Mouse (Mus musculus) forebrain, embryonic 14.5 days (tissue): Measurements from ENCODE around the gene Psap. TPM values are rescaled to one million over a fixed set of nuclear protein-coding genes. Genes with fewer than 3 reads are reported as not detected.

Source experiments
- ATAC-seq: fragments of 200-750 bp; cut with Nextera tagmentation; 2 replicates; pipeline ENCODE4 v1.8.0; 2017; ENCODE audit warnings: mild to moderate bottlenecking, moderate library complexity
- DNase-seq: peaks from one replicate; pipeline ENCODE4 v3.0.0-alpha.2; 2015; ENCODE audit warnings: low spot score
- H3K27ac ChIP-seq: fragments of 300-500 bp; sonication (generic); 2 replicates; pipeline ENCODE4 v1.5.1; 2014; ENCODE audit warnings: low read depth, mild to moderate bottlenecking, control low read depth, low read length, moderate library complexity
- H3K27me3 ChIP-seq: fragments of 300-500 bp; sonication (generic); replicated peaks from 2 replicates; pipeline ENCODE4 v1.6.1; 2014; ENCODE audit warnings: low read length, control low read depth, mixed read lengths; ENCODE audit not compliant: control insufficient read depth, insufficient read depth
- H3K36me3 ChIP-seq: fragments of 300-500 bp; sonication (generic); 2 replicates; pipeline ENCODE4 v1.6.1; 2014; ENCODE audit warnings: low read length, control low read depth; ENCODE audit not compliant: control insufficient read depth, insufficient read depth
- H3K4me1 ChIP-seq: fragments of 300-500 bp; sonication (generic); 2 replicates; pipeline ENCODE4 v1.6.1; 2014; ENCODE audit warnings: antibody characterized with exemption, low read length, control low read depth; ENCODE audit not compliant: control insufficient read depth, insufficient read depth
- H3K4me2 ChIP-seq: fragments of 300-500 bp; sonication (generic); 2 replicates; pipeline ENCODE4 v1.6.1; 2014; ENCODE audit warnings: mild to moderate bottlenecking, control low read depth, low read length
- H3K4me3 ChIP-seq: fragments of 300-500 bp; sonication (generic); 2 replicates; pipeline ENCODE4 v1.5.1; 2014; ENCODE audit warnings: low read depth, low read length, control low read depth
- H3K9ac ChIP-seq: fragments of 300-500 bp; sonication (generic); 2 replicates; pipeline ENCODE4 v1.6.1; 2014; ENCODE audit warnings: mild to moderate bottlenecking, low read length, control low read depth, moderate library complexity
- H3K9me3 ChIP-seq: fragments of 300-500 bp; sonication (generic); replicated peaks from 2 replicates; pipeline ENCODE4 v1.6.1; 2016; ENCODE audit warnings: low read length, control low read depth, mixed read lengths; ENCODE audit not compliant: control insufficient read depth
- WGBS: fragments of 180-500 bp; shearing (Covaris S2); extraction: QIAGEN DNeasy Blood & Tissue Kit; methylation state at CpG from one replicate; pipeline ENCODE4 v1.1.7; 2014; 5-methylcytosine and 5-hydroxymethylcytosine counted together
- polyA plus RNA-seq: library from polyadenylated mRNA; unstranded; fragments of >200 nt; fragmentation: Nextera tagmentation; extraction: Ambion mirVana; gene quantifications from 2 replicates; pipeline ENCODE4 v1.2.1, GENCODE M21; 2014

Gene Psap
- polyA plus RNA-seq, 1 experiment from 2014 or later = 164 TPM

DNA sequence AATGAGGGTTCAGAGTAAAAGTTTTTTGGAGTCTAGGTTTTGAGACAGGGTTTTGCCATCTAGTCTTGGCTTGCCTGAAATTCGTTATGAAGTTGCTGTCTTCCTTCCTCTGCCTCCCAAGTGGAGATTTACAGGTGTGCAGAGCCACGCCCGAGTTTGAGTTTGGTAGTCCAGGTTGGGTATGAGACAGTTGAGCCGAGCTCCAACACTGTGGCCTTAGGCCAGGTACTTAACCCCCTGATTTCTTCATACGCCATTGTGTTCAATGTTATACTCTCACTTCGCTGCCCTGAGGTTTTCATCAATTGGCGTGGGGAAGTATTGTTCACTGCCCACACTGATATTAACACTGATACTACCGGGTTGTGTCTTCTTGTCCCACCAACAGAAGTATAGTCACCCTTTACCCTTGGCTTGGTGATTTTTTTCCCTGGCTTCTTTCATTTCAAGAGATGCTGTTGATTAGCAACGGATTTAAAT is 4.2 kb downstream of the Psap start:
- no peak overlapping the region for H3K4me2 ChIP-seq
- ATAC-seq (no peak), DNase-seq (no peak)
- H3K9ac ChIP-seq = no peak overlapping the region
- H3K4me3 ChIP-seq = no peak overlapping the region
- no peaks in the 10 kb centered on the region for H3K36me3 ChIP-seq
- no peak overlapping the region for H3K27ac ChIP-seq
- H3K9me3 ChIP-seq = no peaks in the 10 kb centered on the region
- H3K27me3 ChIP-seq = no peaks in the 10 kb centered on the region
- WGBS = 84% methylated on average over 9 of the region's 9 CpGs
- peaks cover 66% of the 10 kb centered on the region for H3K4me1 ChIP-seq

- H3K4me3 ChIP-seq = no peak overlapping the region
- H3K4me2 ChIP-seq = no peak overlapping the region
- no peak overlapping the region for H3K27ac ChIP-seq
- ATAC-seq (no peak), DNase-seq (no peak)
- no peaks in the 10 kb centered on the region for H3K9me3 ChIP-seq
- H3K9ac ChIP-seq = no peak overlapping the region
- no peaks in the 10 kb centered on the region for H3K27me3 ChIP-seq
- WGBS = 67% methylated on average over 10 of the region's 10 CpGs
- H3K4me1 ChIP-seq = peaks cover 69% of the 10 kb centered on the region
- H3K36me3 ChIP-seq = no peaks in the 10 kb centered on the region
Observed at GRCm38 (mm10) chr10:60282116-60283014, 4.9 kb downstream of the Psap start.

GRCm38 (mm10) chr10:60284248-60284647 is 6.8 kb downstream of the Psap start:
- peak overlapping the region; percentile 51; the same call in 1 of the 2 replicates for H3K4me2 ChIP-seq
- peak overlapping the region; percentile 82 for H3K27ac ChIP-seq
- H3K4me3 ChIP-seq = no peak overlapping the region
- WGBS = 62% methylated on average over 6 of the region's 6 CpGs
- no peaks in the 10 kb centered on the region for H3K36me3 ChIP-seq
- no peaks in the 10 kb centered on the region for H3K27me3 ChIP-seq
- H3K4me1 ChIP-seq = peaks cover 59% of the 10 kb centered on the region
- no peaks in the 10 kb centered on the region for H3K9me3 ChIP-seq
- ATAC-seq = no peak
- DNase-seq = no peak
- H3K9ac ChIP-seq = peak overlapping the region; percentile 53

GRCm38 (mm10) chr10:60284676-60285111 is 7.3 kb downstream of the Psap start:
- no peak for DNase-seq
- Histone ChIP-seq H3K27ac (peak overlapping the region; percentile 82), H3K4me2 (peak overlapping the region; percentile 51), H3K27me3 (no peaks in the 10 kb centered on the region), H3K4me1 (peaks cover 57% of the 10 kb centered on the region), H3K9me3 (no peaks in the 10 kb centered on the region), H3K4me3 (no peak overlapping the region), H3K9ac (peak overlapping the region; percentile 53), H3K36me3 (no peaks in the 10 kb centered on the region)
- peak; percentile 8; the same call in 1 of the 2 replicates for ATAC-seq
- WGBS = 41% methylated on average over 8 of the region's 8 CpGs

DNA sequence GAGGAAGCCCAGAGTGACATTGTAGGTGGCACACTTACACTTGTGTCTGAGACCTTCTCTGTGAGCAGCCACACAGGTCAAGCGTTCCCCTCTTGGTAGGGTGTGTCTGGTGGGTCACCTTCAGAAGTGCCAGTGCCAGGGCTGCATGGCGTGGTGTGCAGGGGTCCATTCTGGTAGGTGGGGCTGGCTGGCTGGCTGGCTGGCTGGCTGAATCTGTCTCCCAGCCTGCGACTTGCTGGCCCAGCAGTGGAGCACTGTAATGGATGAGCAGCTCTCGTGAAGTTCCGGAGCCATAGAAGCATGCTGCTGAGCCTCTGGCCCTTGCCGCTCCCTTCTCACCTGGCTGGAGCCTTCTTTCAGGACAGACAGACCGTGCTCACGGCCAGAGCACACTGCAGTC is 7.8 kb downstream of the Psap start:
- 43% methylated on average over 8 of the region's 8 CpGs for WGBS
- ATAC-seq = peak; percentile 52
- Histone ChIP-seq H3K4me2 (peak overlapping the region; percentile 51), H3K9ac (peak overlapping the region; percentile 53), H3K27ac (peak overlapping the region; percentile 82), H3K4me1 (peaks cover 52% of the 10 kb centered on the region), H3K9me3 (no peaks in the 10 kb centered on the region), H3K36me3 (no peaks in the 10 kb centered on the region), H3K27me3 (no peaks in the 10 kb centered on the region), H3K4me3 (peak overlapping the region; percentile 14; the same call in 1 of the 2 replicates)
- DNase-seq = no peak

DNA sequence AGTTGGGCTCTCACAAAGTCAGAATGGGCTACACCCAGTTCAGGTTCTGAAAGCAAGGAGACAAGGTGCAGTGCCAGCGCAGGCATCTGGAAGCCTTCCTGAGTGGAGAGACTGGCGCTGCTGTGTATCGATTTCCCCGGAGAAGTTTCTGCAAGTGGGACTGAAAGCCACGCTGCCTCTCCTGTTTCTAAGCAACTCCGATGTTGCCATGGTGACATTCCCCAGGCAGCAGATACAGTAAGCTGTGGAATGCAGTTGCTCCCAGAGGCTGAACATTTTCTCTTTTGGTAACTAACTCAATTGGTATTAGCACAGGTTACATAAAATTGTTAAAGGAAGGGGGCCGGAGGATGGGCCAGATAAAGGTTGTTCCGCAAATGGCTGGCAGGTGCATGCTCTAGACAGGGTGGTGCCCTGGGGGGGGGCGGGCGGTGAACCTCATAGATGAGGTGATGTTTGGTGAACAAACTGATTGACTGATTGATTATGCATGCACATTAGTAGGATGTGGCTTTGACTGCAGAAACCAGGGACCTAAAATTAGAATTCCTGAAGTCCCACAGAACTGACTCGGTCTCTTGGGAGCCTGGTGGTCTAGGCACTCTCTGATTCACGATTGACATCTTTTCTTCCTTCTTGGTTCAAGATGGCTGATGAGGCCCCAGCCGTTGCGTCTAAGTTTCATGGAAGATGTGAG is 8.4 kb downstream of the Psap start:
- Histone ChIP-seq H3K9me3 (no peaks in the 10 kb centered on the region), H3K9ac (peak overlapping the region; percentile 53), H3K27me3 (no peaks in the 10 kb centered on the region), H3K4me1 (peaks cover 47% of the 10 kb centered on the region), H3K4me2 (peak overlapping the region; percentile 51), H3K4me3 (peak overlapping the region; percentile 14; the same call in 1 of the 2 replicates), H3K36me3 (no peaks in the 10 kb centered on the region), H3K27ac (peak overlapping the region; percentile 82; the same call in 1 of the 2 replicates)
- ATAC-seq (peak; percentile 84), DNase-seq (peak; percentile 94)
- WGBS = 15% methylated on average over 14 of the region's 14 CpGs

GRCm38 (mm10) chr10:60286546-60286945 is 9.1 kb downstream of the Psap start:
- Histone ChIP-seq H3K36me3 (no peaks in the 10 kb centered on the region), H3K27ac (peak overlapping the region; percentile 62; the same call in 1 of the 2 replicates), H3K4me1 (peaks cover 45% of the 10 kb centered on the region), H3K4me2 (peak overlapping the region; percentile 51; the same call in 1 of the 2 replicates), H3K27me3 (no peaks in the 10 kb centered on the region), H3K4me3 (no peak overlapping the region), H3K9ac (no peak overlapping the region), H3K9me3 (no peaks in the 10 kb centered on the region)
- 90% methylated on average over 7 of the region's 7 CpGs for WGBS
- no peak for ATAC-seq
- DNase-seq = no peak

DNA sequence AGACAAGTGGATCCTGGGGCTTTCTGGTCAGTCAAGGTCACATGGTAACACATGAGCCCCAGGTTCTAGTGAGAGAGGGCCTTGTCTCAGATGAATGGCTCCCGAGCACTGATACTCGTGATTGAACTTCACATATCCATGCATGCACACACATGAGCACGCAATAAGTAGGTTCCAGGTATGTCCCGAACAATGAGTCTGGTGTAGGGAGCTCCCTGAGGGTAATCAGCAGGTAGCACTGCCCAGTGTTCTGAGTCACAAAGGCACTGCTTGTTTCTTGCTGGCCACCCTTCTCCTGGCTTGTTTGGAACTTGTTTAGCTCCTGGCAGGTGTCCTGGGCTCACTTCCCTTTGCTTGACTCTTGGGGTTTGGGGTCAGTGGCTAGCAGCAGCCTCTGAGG is 9.7 kb downstream of the Psap start:
- Histone ChIP-seq H3K4me1 (peaks cover 41% of the 10 kb centered on the region), H3K4me3 (no peak overlapping the region), H3K36me3 (0 out of 2 replicates have a peak, but pooled peaks cover 5% of the 10 kb centered on the region), H3K27me3 (no peaks in the 10 kb centered on the region), H3K9me3 (no peaks in the 10 kb centered on the region), H3K4me2 (no peak overlapping the region), H3K9ac (no peak overlapping the region), H3K27ac (no peak overlapping the region)
- ATAC-seq (no peak), DNase-seq (no peak)
- 83% methylated on average over 4 of the region's 4 CpGs for WGBS
